Mouse (Mus musculus) brown adipose tissue, adult 24 weeks (tissue): Measurements from ENCODE around the gene Epb41l2. TPM values are rescaled to one million over a fixed set of nuclear protein-coding genes. Genes with fewer than 3 reads are reported as not detected.

Source experiments
- H3K27ac ChIP-seq: fragments of 200-500 bp; replicated peaks from 2 replicates; pipeline ENCODE4 v1.5.1; 2012; ENCODE audit warnings: low read depth, mild to moderate bottlenecking, low read length
- H3K4me1 ChIP-seq: fragments of 200-500 bp; 2 replicates; pipeline ENCODE4 v1.6.1; 2012; ENCODE audit warnings: low read length, mixed read lengths; ENCODE audit not compliant: control insufficient read depth, insufficient read depth, insufficient read length
- H3K4me3 ChIP-seq: fragments of 200-500 bp; 2 replicates; pipeline ENCODE4 v1.5.1; 2012; ENCODE audit warnings: low read depth, mild to moderate bottlenecking, low read length, moderate library complexity; ENCODE audit not compliant: insufficient read depth
- polyA plus RNA-seq: library from polyadenylated mRNA; stranded (reverse); fragments of >200 nt; gene quantifications from 2 replicates; pipeline ENCODE4 v1.2.4, GENCODE M21; 2012; ENCODE audit not compliant: missing spikeins, insufficient read depth, insufficient read length

Gene Epb41l2
- polyA plus RNA-seq, 1 experiment, result 148 TPM

GRCm38 (mm10) chr10:25340675-25341074 is 18.9 kb upstream of the Epb41l2 start:
- no peak overlapping the region for H3K27ac ChIP-seq
- H3K4me1 ChIP-seq, result no peaks in the 10 kb centered on the region; the same call in 1 of the 2 replicates
- H3K4me3 ChIP-seq, result no peak overlapping the region

GRCm38 (mm10) chr10:25342801-25343200 is 16.8 kb upstream of the Epb41l2 start:
- no peak overlapping the region for H3K4me3 ChIP-seq
- H3K27ac ChIP-seq, result no peak overlapping the region
- no peaks in the 10 kb centered on the region for H3K4me1 ChIP-seq

GRCm38 (mm10) chr10:25353941-25354340 is 5.7 kb upstream of the Epb41l2 start:
- Histone ChIP-seq H3K4me3 (no peak overlapping the region), H3K4me1 (no peaks in the 10 kb centered on the region), H3K27ac (no peak overlapping the region)

GRCm38 (mm10) chr10:25354390-25354789 is 5.2 kb upstream of the Epb41l2 start:
- Histone ChIP-seq H3K4me1 (no peaks in the 10 kb centered on the region), H3K27ac (no peak overlapping the region), H3K4me3 (no peak overlapping the region)

GRCm38 (mm10) chr10:25359959-25360811 is 587 bp downstream of the Epb41l2 start:
- Histone ChIP-seq H3K4me1 (peaks cover 17% of the 10 kb centered on the region), H3K27ac (peak overlapping the region; percentile 70), H3K4me3 (peak overlapping the region; percentile 80)

- Histone ChIP-seq H3K27ac (peak overlapping the region; percentile 2; the same call in 1 of the 2 replicates), H3K4me3 (peak overlapping the region; percentile 39), H3K4me1 (peaks cover 23% of the 10 kb centered on the region)
These were observed 2.6 kb downstream of the Epb41l2 start for GRCm38 (mm10) chr10:25362235-25362634.

GRCm38 (mm10) chr10:25365158-25365557 is 5.6 kb downstream of the Epb41l2 start:
- no peak overlapping the region for H3K27ac ChIP-seq
- H3K4me3 ChIP-seq, result no peak overlapping the region
- peaks cover 36% of the 10 kb centered on the region for H3K4me1 ChIP-seq

- H3K27ac ChIP-seq, result no peak overlapping the region
- no peak overlapping the region for H3K4me3 ChIP-seq
- peaks cover 39% of the 10 kb centered on the region for H3K4me1 ChIP-seq
These were observed 6.1 kb downstream of the Epb41l2 start for GRCm38 (mm10) chr10:25365708-25366107.

- Histone ChIP-seq H3K4me3 (no peak overlapping the region), H3K4me1 (peaks cover 39% of the 10 kb centered on the region), H3K27ac (peak overlapping the region; percentile 39; the same call in 1 of the 2 replicates)
These were observed 7.1 kb downstream of the Epb41l2 start for GRCm38 (mm10) chr10:25366691-25367090.

GRCm38 (mm10) chr10:25368928-25369327 is 9.3 kb downstream of the Epb41l2 start:
- peaks cover 29% of the 10 kb centered on the region for H3K4me1 ChIP-seq
- peak overlapping the region; percentile 50 for H3K27ac ChIP-seq
- no peak overlapping the region for H3K4me3 ChIP-seq

GRCm38 (mm10) chr10:25369691-25370090 is 10.1 kb downstream of the Epb41l2 start:
- Histone ChIP-seq H3K4me1 (peaks cover 29% of the 10 kb centered on the region), H3K27ac (peak overlapping the region; percentile 87), H3K4me3 (no peak overlapping the region)

- Histone ChIP-seq H3K4me3 (no peak overlapping the region), H3K4me1 (peaks cover 26% of the 10 kb centered on the region), H3K27ac (peak overlapping the region; percentile 41; the same call in 1 of the 2 replicates)
These were observed 11.7 kb downstream of the Epb41l2 start for GRCm38 (mm10) chr10:25371336-25371735.

- peaks cover 23% of the 10 kb centered on the region for H3K4me1 ChIP-seq
- no peak overlapping the region for H3K4me3 ChIP-seq
- H3K27ac ChIP-seq, result no peak overlapping the region
These were observed 12.3 kb downstream of the Epb41l2 start for GRCm38 (mm10) chr10:25371915-25372371.

- Histone ChIP-seq H3K4me1 (peaks cover 19% of the 10 kb centered on the region), H3K4me3 (no peak overlapping the region), H3K27ac (no peak overlapping the region)
These were observed 13.0 kb downstream of the Epb41l2 start for GRCm38 (mm10) chr10:25372510-25373148.

- peaks cover 8% of the 10 kb centered on the region for H3K4me1 ChIP-seq
- no peak overlapping the region for H3K4me3 ChIP-seq
- H3K27ac ChIP-seq, result no peak overlapping the region
These were observed 15.4 kb downstream of the Epb41l2 start for GRCm38 (mm10) chr10:25375036-25375435.
